Comparison of ENCODE assay signal across 24 mouse cellular contexts in genomic region chr10:3900416-3900956, GRCm38 (mm10).
A peak's percentile ranks its signal among the peaks of the same experiment; 100 is the strongest.
DNase-seq lines count a peak whose midpoint lies in the region; ATAC-seq and TF ChIP-seq lines count a peak whose summit lies in the region.
"Had no signal": no experiment of that assay in that cellular context is flagged by ENCODE, and none has a peak within 500 bp of the region (broad histone marks: within the 10 kb centered on the region; RNA-seq: fewer than 3 reads in every experiment).

No protein-coding gene starts in this region.

- no peaks in the 10 kb centered on the region for H3K79me2 ChIP-seq in liver, adult 2 months (ENCODE audit: control insufficient read depth, insufficient read depth, low read length)

- H3K4me1 ChIP-seq in forebrain, embryonic 15.5 days, result no peaks in the 10 kb centered on the region; the same call in 1 of the 2 replicates
- peaks cover 9% of the 10 kb centered on the region; the same call in 1 of the 2 replicates for H3K4me1 ChIP-seq in forebrain, embryonic 10.5 days
- H3K4me1 ChIP-seq in kidney, embryonic 15.5 days, result peaks cover 17% of the 10 kb centered on the region; the same call in 1 of the 2 replicates
- H3K4me1 ChIP-seq in liver, adult 2 months (ENCODE audit: control insufficient read depth, insufficient read depth, low read length), result no peaks in the 10 kb centered on the region; the same call in 1 of the 2 replicates
- no peaks in the 10 kb centered on the region for H3K4me1 ChIP-seq in liver, postnatal 0 days (ENCODE audit: insufficient read depth)
- 0 out of 2 replicates have a peak, but pooled peaks cover 7% of the 10 kb centered on the region for H3K4me1 ChIP-seq in embryonic facial prominence, embryonic 15.5 days
- H3K4me1 ChIP-seq: hindbrain, embryonic 10.5 days; liver, embryonic 15.5 days; lung, embryonic 15.5 days; midbrain, embryonic 12.5 days had no signal

- H3K27me3 ChIP-seq in forebrain, embryonic 15.5 days, result no peaks in the 10 kb centered on the region
- no peaks in the 10 kb centered on the region for H3K27me3 ChIP-seq in forebrain, embryonic 10.5 days (ENCODE audit: poor library complexity, severe bottlenecking)
- H3K27me3 ChIP-seq in kidney, embryonic 15.5 days, result no peaks in the 10 kb centered on the region
- no peaks in the 10 kb centered on the region for H3K27me3 ChIP-seq in liver, adult 2 months (ENCODE audit: control insufficient read depth, insufficient read depth, low read length)
- H3K27me3 ChIP-seq in liver, postnatal 0 days (ENCODE audit: insufficient read depth, low read length), result no peaks in the 10 kb centered on the region
- no peaks in the 10 kb centered on the region for H3K27me3 ChIP-seq in embryonic facial prominence, embryonic 15.5 days
- H3K27me3 ChIP-seq: liver, embryonic 15.5 days; lung, embryonic 15.5 days; midbrain, embryonic 12.5 days had no signal

- no peak overlapping the region for H3K4me3 ChIP-seq in forebrain, embryonic 15.5 days
- H3K4me3 ChIP-seq in forebrain, embryonic 10.5 days, result no peak overlapping the region
- H3K4me3 ChIP-seq in kidney, embryonic 15.5 days (replicated peaks), result no peak overlapping the region
- H3K4me3 ChIP-seq in liver, adult 2 months (ENCODE audit: insufficient read depth, low read depth, low read length), result no peak overlapping the region
- no peak overlapping the region for H3K4me3 ChIP-seq in liver, postnatal 0 days (ENCODE audit: low read depth, low read length)
- no peak overlapping the region for H3K4me3 ChIP-seq in embryonic facial prominence, embryonic 15.5 days (replicated peaks)
- H3K4me3 ChIP-seq: hindbrain, embryonic 10.5 days; liver, embryonic 15.5 days; lung, embryonic 15.5 days; midbrain, embryonic 12.5 days had no signal

- no peaks in the 10 kb centered on the region for H3K36me3 ChIP-seq in forebrain, embryonic 15.5 days
- peaks cover 27% of the 10 kb centered on the region for H3K36me3 ChIP-seq in forebrain, embryonic 10.5 days (replicated peaks)
- H3K36me3 ChIP-seq in kidney, embryonic 15.5 days, result 0 out of 2 replicates have a peak, but pooled peaks cover 9% of the 10 kb centered on the region
- no peaks in the 10 kb centered on the region for H3K36me3 ChIP-seq in liver, adult 2 months (ENCODE audit: control insufficient read depth, insufficient read depth, low read length)
- no peaks in the 10 kb centered on the region for H3K36me3 ChIP-seq in liver, postnatal 0 days (replicated peaks; ENCODE audit: insufficient read depth, low read length)
- peaks cover 7% of the 10 kb centered on the region; the same call in 1 of the 2 replicates for H3K36me3 ChIP-seq in embryonic facial prominence, embryonic 15.5 days
- H3K36me3 ChIP-seq: liver, embryonic 15.5 days; lung, embryonic 15.5 days had no signal

- 68% methylated on average over 11 of the region's 11 CpGs for WGBS in forebrain, embryonic 15.5 days
- 84% methylated on average over 11 of the region's 11 CpGs for WGBS in forebrain, embryonic 10.5 days
- WGBS in kidney, embryonic 15.5 days, result 58% methylated on average over 11 of the region's 11 CpGs
- WGBS in liver, adult 2 months, result 87% methylated on average over 11 of the region's 11 CpGs
- WGBS in liver, postnatal 0 days (ENCODE audit: insufficient replicate concordance), result 84% methylated on average over 11 of the region's 11 CpGs
- 65% methylated on average over 11 of the region's 11 CpGs for WGBS in embryonic facial prominence, embryonic 15.5 days

- H3K27ac ChIP-seq in forebrain, embryonic 15.5 days (replicated peaks), result no peak overlapping the region
- H3K27ac ChIP-seq in forebrain, embryonic 10.5 days, result no peak overlapping the region
- H3K27ac ChIP-seq in kidney, embryonic 15.5 days, result no peak overlapping the region
- no peak overlapping the region for H3K27ac ChIP-seq in liver, adult 2 months (replicated peaks; ENCODE audit: insufficient read depth, low read depth, low read length)
- H3K27ac ChIP-seq in liver, postnatal 0 days (ENCODE audit: low read depth), result no peak overlapping the region
- no peak overlapping the region for H3K27ac ChIP-seq in embryonic facial prominence, embryonic 15.5 days (replicated peaks)
- H3K27ac ChIP-seq: hindbrain, embryonic 10.5 days; liver, embryonic 15.5 days; lung, embryonic 15.5 days; midbrain, embryonic 12.5 days had no signal

- H3K9me3 ChIP-seq in forebrain, embryonic 15.5 days, result no peaks in the 10 kb centered on the region
- no peaks in the 10 kb centered on the region for H3K9me3 ChIP-seq in forebrain, embryonic 10.5 days
- H3K9me3 ChIP-seq in kidney, embryonic 15.5 days (replicated peaks), result no peaks in the 10 kb centered on the region
- no peaks in the 10 kb centered on the region for H3K9me3 ChIP-seq in liver, postnatal 0 days (ENCODE audit: low read length)
- no peaks in the 10 kb centered on the region for H3K9me3 ChIP-seq in embryonic facial prominence, embryonic 15.5 days (replicated peaks)
- H3K9me3 ChIP-seq: hindbrain, embryonic 10.5 days; liver, embryonic 15.5 days; lung, embryonic 15.5 days; midbrain, embryonic 12.5 days had no signal

- H3K4me2 ChIP-seq in forebrain, embryonic 15.5 days (replicated peaks), result no peak overlapping the region
- no peak overlapping the region for H3K4me2 ChIP-seq in kidney, embryonic 15.5 days
- H3K4me2 ChIP-seq in liver, postnatal 0 days (ENCODE audit: low read depth, low read length), result no peak overlapping the region
- no peak overlapping the region for H3K4me2 ChIP-seq in embryonic facial prominence, embryonic 15.5 days (replicated peaks)
- H3K4me2 ChIP-seq: liver, embryonic 15.5 days; lung, embryonic 15.5 days; midbrain, embryonic 12.5 days had no signal

- no peak for TF ChIP-seq POLR2A in liver, adult 2 months (IDR thresholded peaks at IDR 0.05; ENCODE audit: extremely low read depth, insufficient read depth, low read length)

- no peak for TF ChIP-seq EP300 in liver, postnatal 0 days (IDR thresholded peaks at IDR 0.05; ENCODE audit: low read depth)

- ATAC-seq in forebrain, embryonic 15.5 days (replicated peaks), result peak; percentile 55; the same call in 1 of the 2 replicates
- no peak for ATAC-seq in kidney, embryonic 15.5 days (replicated peaks; ENCODE audit: low FRiP score)
- ATAC-seq in liver, postnatal 0 days, result no peak
- ATAC-seq in embryonic facial prominence, embryonic 15.5 days (ENCODE audit: insufficient number of reproducible peaks, low FRiP score, low TSS enrichment, low read depth), result peak; percentile 54; the same call in 1 of the 2 replicates
- ATAC-seq: intestine, postnatal 0 days; Patski had no signal

- no peak overlapping the region for H3K9ac ChIP-seq in forebrain, embryonic 15.5 days (replicated peaks)
- H3K9ac ChIP-seq in kidney, embryonic 15.5 days, result no peak overlapping the region
- no peak overlapping the region for H3K9ac ChIP-seq in liver, adult 2 months (ENCODE audit: low read depth, low read length)
- no peak overlapping the region for H3K9ac ChIP-seq in liver, postnatal 0 days (replicated peaks)
- no peak overlapping the region for H3K9ac ChIP-seq in embryonic facial prominence, embryonic 15.5 days
- H3K9ac ChIP-seq: liver, embryonic 15.5 days; lung, embryonic 15.5 days; midbrain, embryonic 12.5 days had no signal

- DNase-seq in forebrain, embryonic 10.5 days (ENCODE audit: extremely low spot score, low spot score), result no peak
- DNase-seq in kidney, adult 9 months, result peak; percentile 30
- DNase-seq in liver, adult 2 months (ENCODE audit: extremely low read depth, low read depth, low spot score), result peak; percentile 7
- DNase-seq in liver, postnatal 0 days, result no peak
- DNase-seq in right cerebral cortex, adult 18-20 months, result no peak
- DNase-seq: adrenal gland, postnatal 14 days; cerebellum, adult 11-12 months; cerebellum, adult 9-11 months; gastrocnemius, postnatal 14 days; heart, postnatal 14 days; layer of hippocampus, postnatal 36 days; left cerebral cortex, postnatal 4 days; liver; right cerebral cortex, postnatal 14 days; thymus, postnatal 4 days had no signal

- no peak for TF ChIP-seq CTCF in liver, adult 2 months (IDR thresholded peaks at IDR 0.05; ENCODE audit: low read depth, low read length)
- no peak for TF ChIP-seq CTCF in liver, postnatal 0 days (IDR thresholded peaks at IDR 0.05; ENCODE audit: low read depth)

Comparison
In these comparisons a context has a peak if more than half of its experiments do, and no peak if none do; other contexts are left out.
1. DNase-seq: peak in kidney, adult 9 months (single experiment) and liver, adult 2 months (single experiment); none in forebrain, embryonic 10.5 days (single experiment), liver, postnatal 0 days (single experiment) and right cerebral cortex, adult 18-20 months (single experiment).
2. ATAC-seq: peak in forebrain, embryonic 15.5 days (single experiment) and embryonic facial prominence, embryonic 15.5 days (single experiment); none in kidney, embryonic 15.5 days (single experiment) and liver, postnatal 0 days (single experiment).